Mouse (Mus musculus) embryonic facial prominence, embryonic 14.5 days (tissue): ENCODE results near the gene Rpl27. TPM values are rescaled to one million over a fixed set of nuclear protein-coding genes. Genes with fewer than 3 reads are reported as not detected.
"Not testable (repeated sequence)": the region's sequence is repeated elsewhere in the genome, so short reads cannot be mapped to it uniquely, and the experiment has no call there.

Experiments used
- ATAC-seq: fragments of 200-750 bp; cut with Nextera tagmentation; 2 replicates; pipeline ENCODE4 v1.8.0; 2017; ENCODE audit warnings: low read depth, moderate number of reproducible peaks, moderate TSS enrichment
- DNase-seq: peaks from one replicate; pipeline ENCODE4 v3.0.0-alpha.2; 2015; ENCODE audit warnings: low spot score
- H3K27ac ChIP-seq: fragments of 300-500 bp; sonication (generic); replicated peaks from 2 replicates; pipeline ENCODE4 v1.5.1; 2014; ENCODE audit warnings: low read depth, mild to moderate bottlenecking, low read length, moderate library complexity
- H3K27me3 ChIP-seq: fragments of 300-500 bp; sonication (generic); replicated peaks from 2 replicates; pipeline ENCODE4 v1.6.1; 2014; ENCODE audit warnings: low read length; ENCODE audit not compliant: control insufficient read depth, insufficient read depth
- H3K36me3 ChIP-seq: fragments of 300-500 bp; sonication (generic); 2 replicates; pipeline ENCODE4 v1.6.1; 2014; ENCODE audit warnings: low read length, mixed read lengths; ENCODE audit not compliant: control insufficient read depth, insufficient read depth
- H3K4me1 ChIP-seq: fragments of 300-500 bp; sonication (generic); 2 replicates; pipeline ENCODE4 v1.6.1; 2014; ENCODE audit warnings: antibody characterized with exemption, low read length; ENCODE audit not compliant: control insufficient read depth, insufficient read depth
- H3K4me2 ChIP-seq: fragments of 300-500 bp; sonication (generic); 2 replicates; pipeline ENCODE4 v1.6.1; 2014; ENCODE audit warnings: low read depth, mild to moderate bottlenecking, low read length, moderate library complexity, mixed read lengths
- H3K4me3 ChIP-seq: fragments of 300-500 bp; sonication (generic); 2 replicates; pipeline ENCODE4 v1.5.1; 2014; ENCODE audit warnings: low read depth, mild to moderate bottlenecking, low read length
- H3K9ac ChIP-seq: fragments of 300-500 bp; sonication (generic); 2 replicates; pipeline ENCODE4 v1.6.1; 2014; ENCODE audit warnings: low read depth, mild to moderate bottlenecking, low read length, moderate library complexity, mixed read lengths
- H3K9me3 ChIP-seq: fragments of 300-500 bp; sonication (generic); 2 replicates; pipeline ENCODE4 v1.6.1; 2016; ENCODE audit warnings: low read length; ENCODE audit not compliant: control insufficient read depth
- WGBS: fragments of 180-500 bp; shearing (Covaris S2); extraction: QIAGEN DNeasy Blood & Tissue Kit; methylation state at CpG from one replicate; pipeline ENCODE4 v1.1.7; 2014; 5-methylcytosine and 5-hydroxymethylcytosine counted together
- polyA plus RNA-seq: library from polyadenylated mRNA; unstranded; fragments of >200 nt; fragmentation: Nextera tagmentation; extraction: Ambion mirVana; gene quantifications from 2 replicates; pipeline ENCODE4 v1.2.1, GENCODE M21; 2014

Gene Rpl27
- polyA plus RNA-seq, 1 experiment from 2014 or later = 406 TPM

- Histone ChIP-seq H3K36me3 (peaks cover 51% of the 10 kb centered on the region), H3K27me3 (no peaks in the 10 kb centered on the region), H3K4me1 (peaks cover 14% of the 10 kb centered on the region), H3K9ac (no peak overlapping the region), H3K27ac (no peak overlapping the region), H3K4me2 (no peak overlapping the region), H3K4me3 (no peak overlapping the region), H3K9me3 (no peaks in the 10 kb centered on the region)
- DNase-seq (no peak), ATAC-seq (no peak)
- 89% methylated on average over 14 of the region's 14 CpGs for WGBS
These were observed 20.0 kb downstream of the Rpl27 start for GRCm38 (mm10) chr11:101462141-101462540.

GRCm38 (mm10) chr11:101462583-101463440 lies 20.7 kb downstream of the Rpl27 start:
- 29% methylated on average over 13 of the region's 13 CpGs for WGBS

GRCm38 (mm10) chr11:101464211-101465100 lies 22.4 kb downstream of the Rpl27 start, which contains the start of gene Rnd2:
TSS of gene Rnd2 (plus strand) at chr11:101464999.
- Histone ChIP-seq H3K36me3 (peaks cover 31% of the 10 kb centered on the region), H3K4me2 (peak within 1 kb of the TSS; percentile 96), H3K4me1 (peaks cover 20% of the 10 kb centered on the region), H3K4me3 (peak within 1 kb of the TSS; percentile 85), H3K27me3 (no peaks in the 10 kb centered on the region), H3K9ac (peak within 1 kb of the TSS; percentile 73), H3K27ac (peak within 1 kb of the TSS; percentile 79), H3K9me3 (no peaks in the 10 kb centered on the region)
- WGBS = 5% methylated on average over 12 of the region's 12 CpGs
- DNase-seq (peak; percentile 32), ATAC-seq (no peak)

More at GRCm38 (mm10) chr11:101462583-101463440, 20.7 kb downstream of the Rpl27 start:
- no peak; the same call in 1 of the 2 replicates for ATAC-seq
- DNase-seq = peak; percentile 55
- no peaks in the 10 kb centered on the region for H3K9me3 ChIP-seq
- H3K27ac ChIP-seq = no peak overlapping the region
- no peak overlapping the region for H3K9ac ChIP-seq
- no peak overlapping the region for H3K4me3 ChIP-seq
- peaks cover 14% of the 10 kb centered on the region for H3K4me1 ChIP-seq
- peaks cover 47% of the 10 kb centered on the region for H3K36me3 ChIP-seq
- H3K4me2 ChIP-seq = no peak overlapping the region
- no peaks in the 10 kb centered on the region for H3K27me3 ChIP-seq

DNA sequence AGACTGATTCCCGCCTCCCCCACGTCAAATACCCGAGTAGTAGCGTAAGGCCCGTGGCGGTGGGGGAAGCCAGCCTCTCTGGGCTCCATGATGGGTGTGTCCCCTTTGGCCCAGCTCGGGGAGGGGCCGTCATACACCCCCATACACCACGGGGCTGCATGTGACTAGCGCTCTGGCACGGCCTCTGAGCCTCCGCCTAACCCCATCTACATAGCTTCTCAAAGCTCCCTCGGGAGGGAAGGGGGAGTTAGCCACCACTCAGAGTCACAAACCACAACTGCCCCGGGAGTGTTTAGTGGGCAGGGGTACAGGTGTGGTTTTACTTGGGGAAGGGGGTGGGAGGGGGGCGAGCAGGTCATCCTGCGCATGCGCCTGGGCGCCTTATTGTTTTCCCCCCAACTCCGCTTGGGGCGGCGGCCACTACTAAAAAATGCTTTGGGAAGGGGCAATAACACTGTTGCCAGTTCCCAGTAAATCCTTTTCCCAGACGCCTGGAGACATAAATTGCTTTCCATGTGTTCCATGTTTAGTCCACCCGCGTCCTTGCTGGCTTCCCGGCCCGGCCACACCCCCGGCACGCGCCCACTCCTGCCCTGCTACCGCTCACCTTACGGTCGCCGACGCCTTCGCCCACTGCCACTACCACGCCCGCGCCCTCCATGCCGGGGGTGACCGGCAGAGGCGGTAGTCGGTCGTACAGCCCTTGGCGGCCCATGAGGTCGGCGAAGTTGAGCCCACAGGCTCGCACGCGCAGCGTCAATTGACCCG lies 23.2 kb downstream of the Rpl27 start:
- peak overlapping the region; percentile 96 for H3K4me2 ChIP-seq
- H3K9me3 ChIP-seq = no peaks in the 10 kb centered on the region
- H3K9ac ChIP-seq = peak overlapping the region; percentile 73
- peak overlapping the region; percentile 85 for H3K4me3 ChIP-seq
- peak overlapping the region; percentile 79 for H3K27ac ChIP-seq
- peak; percentile 84 for DNase-seq
- under 1% methylated on average over 37 of the region's 51 CpGs for WGBS
- peak; percentile 42 for ATAC-seq
- no peaks in the 10 kb centered on the region for H3K27me3 ChIP-seq
- H3K36me3 ChIP-seq = peaks cover 22% of the 10 kb centered on the region
- H3K4me1 ChIP-seq = peaks cover 20% of the 10 kb centered on the region

DNA sequence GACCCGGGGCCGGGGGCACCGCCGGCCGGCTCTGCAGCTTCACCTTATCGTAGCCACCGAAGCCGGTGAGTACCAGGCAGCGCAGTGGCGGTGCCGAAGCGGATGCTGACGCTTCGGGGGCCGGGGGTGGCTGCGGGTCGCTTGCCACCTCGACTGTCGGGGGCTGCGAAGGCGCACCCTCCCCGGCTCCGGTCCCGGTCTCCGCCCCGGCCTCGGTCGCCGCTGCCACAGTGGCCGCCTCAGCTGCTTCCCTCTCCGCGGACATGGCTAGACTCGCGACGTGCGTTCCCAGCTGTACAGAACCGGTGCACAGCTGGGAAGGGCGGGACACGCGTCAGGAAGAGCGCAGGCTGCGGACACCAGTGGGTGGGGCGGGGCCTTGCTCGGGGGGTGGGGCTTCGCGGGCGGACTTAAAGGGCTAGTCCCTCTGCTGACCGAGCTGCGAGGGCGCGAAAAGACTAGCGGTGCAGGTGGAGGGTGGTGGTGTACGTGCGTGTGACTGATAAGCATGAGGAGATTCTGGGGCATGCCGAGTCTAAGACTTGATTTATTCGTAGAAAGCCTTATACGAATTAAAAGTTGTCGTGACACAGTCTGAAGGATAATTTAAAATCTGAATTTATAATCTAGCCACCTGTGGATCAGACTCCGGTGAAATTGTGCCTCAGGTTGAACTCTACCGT lies 23.9 kb downstream of the Rpl27 start, which contains the start of gene Vat1:
Gene Vat1, minus strand, starts transcription at position 362 of the 683 bp plus-strand sequence.
- peaks cover 18% of the 10 kb centered on the region for H3K36me3 ChIP-seq
- DNase-seq = peak; percentile 87
- H3K9me3 ChIP-seq = no peaks in the 10 kb centered on the region
- peak within 1 kb of the TSS; percentile 96 for H3K4me2 ChIP-seq
- peak within 1 kb of the TSS; percentile 85 for H3K4me3 ChIP-seq
- H3K9ac ChIP-seq = peak within 1 kb of the TSS; percentile 73
- H3K27ac ChIP-seq = peak within 1 kb of the TSS; percentile 79
- WGBS = 1% methylated on average over 27 of the region's 60 CpGs
- peaks cover 20% of the 10 kb centered on the region for H3K4me1 ChIP-seq
- H3K27me3 ChIP-seq = no peaks in the 10 kb centered on the region
- ATAC-seq = peak; percentile 53

- 56% methylated on average over 5 of the region's 5 CpGs for WGBS
- H3K9ac ChIP-seq, H3K27ac ChIP-seq, H3K27me3 ChIP-seq, H3K9me3 ChIP-seq, ATAC-seq, DNase-seq: not testable (repeated sequence)
- Histone ChIP-seq H3K4me1 (peaks cover 20% of the 10 kb centered on the region), H3K4me2 (peak overlapping the region; percentile 96), H3K36me3 (peaks cover 12% of the 10 kb centered on the region), H3K4me3 (peak overlapping the region; percentile 85)
These were observed 24.5 kb downstream of the Rpl27 start for GRCm38 (mm10) chr11:101466552-101466950.

GRCm38 (mm10) chr11:101467477-101468262 lies 25.6 kb downstream of the Rpl27 start:
- under 1% methylated on average over 32 of the region's 54 CpGs for WGBS
- H3K27ac ChIP-seq = no peak overlapping the region; the same call in 1 of the 2 replicates
- H3K4me2 ChIP-seq = peak overlapping the region; percentile 94
- peak overlapping the region; percentile 73 for H3K4me3 ChIP-seq
- DNase-seq (peak; percentile 85), ATAC-seq (peak; percentile 78)
- H3K36me3 ChIP-seq = peaks cover 3% of the 10 kb centered on the region; the same call in 1 of the 2 replicates
- no peaks in the 10 kb centered on the region for H3K27me3 ChIP-seq
- H3K4me1 ChIP-seq = peaks cover 20% of the 10 kb centered on the region
- peak overlapping the region; percentile 75 for H3K9ac ChIP-seq
- H3K9me3 ChIP-seq = no peaks in the 10 kb centered on the region
